Mouse (Mus musculus): ENCODE measurements around the gene Rab6a. TPM values are rescaled to one million over a fixed set of nuclear protein-coding genes. Genes with fewer than 3 reads are reported as not detected.

Gene Rab6a
- polyA plus RNA-seq, 1 experiment from 2014 or later = 207 TPM

GRCm38 (mm10) chr7:100642413-100642812 lies 35.2 kb downstream of the Rab6a start:
- no peak for ATAC-seq (replicated peaks)

GRCm38 (mm10) chr7:100645147-100645546 lies 37.9 kb downstream of the Rab6a start:
- no peaks in the 10 kb centered on the region for H3K27me3 ChIP-seq
- ATAC-seq (replicated peaks) = peak; percentile 43; the same call in 1 of the 2 replicates

More at GRCm38 (mm10) chr7:100642413-100642812, 35.2 kb downstream of the Rab6a start:
- 90% methylated on average over 4 of the region's 4 CpGs for WGBS
- H3K4me1 ChIP-seq = no peaks in the 10 kb centered on the region
- no peaks in the 10 kb centered on the region for H3K27me3 ChIP-seq
- no peak overlapping the region for H3K9ac ChIP-seq (replicated peaks)
- no peak overlapping the region for H3K27ac ChIP-seq (replicated peaks)
- H3K36me3 ChIP-seq = peaks cover 4% of the 10 kb centered on the region; the same call in 1 of the 2 replicates
- H3K4me3 ChIP-seq = no peak overlapping the region
- no peak overlapping the region for H3K4me2 ChIP-seq (replicated peaks)
- no peaks in the 10 kb centered on the region for H3K9me3 ChIP-seq

GRCm38 (mm10) chr7:100649095-100649494 lies 41.9 kb downstream of the Rab6a start:
- H3K4me2 ChIP-seq (replicated peaks) = no peak overlapping the region

More at GRCm38 (mm10) chr7:100645147-100645546, 37.9 kb downstream of the Rab6a start:
- Histone ChIP-seq H3K4me2 (replicated peaks) (no peak overlapping the region), H3K4me1 (no peaks in the 10 kb centered on the region), H3K9me3 (no peaks in the 10 kb centered on the region), H3K36me3 (no peaks in the 10 kb centered on the region), H3K9ac (replicated peaks) (no peak overlapping the region), H3K27ac (replicated peaks) (no peak overlapping the region), H3K4me3 (no peak overlapping the region)
- WGBS = 30% methylated on average over 3 of the region's 3 CpGs

GRCm38 (mm10) chr7:100649826-100650225 lies 42.6 kb downstream of the Rab6a start:
- ATAC-seq (replicated peaks) = no peak
- 82% methylated on average over 8 of the region's 8 CpGs for WGBS

More at GRCm38 (mm10) chr7:100649095-100649494, 41.9 kb downstream of the Rab6a start:
- 85% methylated on average over 4 of the region's 4 CpGs for WGBS
- Histone ChIP-seq H3K4me3 (no peak overlapping the region), H3K27me3 (no peaks in the 10 kb centered on the region), H3K4me1 (peaks cover 5% of the 10 kb centered on the region), H3K27ac (replicated peaks) (no peak overlapping the region), H3K9me3 (no peaks in the 10 kb centered on the region), H3K36me3 (no peaks in the 10 kb centered on the region), H3K9ac (replicated peaks) (no peak overlapping the region)
- ATAC-seq (replicated peaks) = no peak

GRCm38 (mm10) chr7:100650421-100650820 lies 43.2 kb downstream of the Rab6a start:
- Histone ChIP-seq H3K9me3 (no peaks in the 10 kb centered on the region), H3K36me3 (no peaks in the 10 kb centered on the region), H3K9ac (replicated peaks) (no peak overlapping the region), H3K4me3 (no peak overlapping the region), H3K4me1 (peaks cover 9% of the 10 kb centered on the region), H3K4me2 (replicated peaks) (no peak overlapping the region), H3K27ac (replicated peaks) (no peak overlapping the region), H3K27me3 (no peaks in the 10 kb centered on the region)
- ATAC-seq (replicated peaks) = no peak
- 78% methylated on average over 6 of the region's 6 CpGs for WGBS

More at GRCm38 (mm10) chr7:100649826-100650225, 42.6 kb downstream of the Rab6a start:
- H3K4me3 ChIP-seq = no peak overlapping the region
- no peaks in the 10 kb centered on the region for H3K9me3 ChIP-seq
- H3K27me3 ChIP-seq = no peaks in the 10 kb centered on the region
- peaks cover 9% of the 10 kb centered on the region for H3K4me1 ChIP-seq
- H3K36me3 ChIP-seq = no peaks in the 10 kb centered on the region
- H3K27ac ChIP-seq (replicated peaks) = no peak overlapping the region
- H3K9ac ChIP-seq (replicated peaks) = no peak overlapping the region
- no peak overlapping the region for H3K4me2 ChIP-seq (replicated peaks)

- Histone ChIP-seq H3K4me3 (no peak overlapping the region), H3K36me3 (no peaks in the 10 kb centered on the region), H3K27ac (replicated peaks) (no peak overlapping the region), H3K9me3 (no peaks in the 10 kb centered on the region), H3K9ac (replicated peaks) (no peak overlapping the region), H3K4me2 (replicated peaks) (no peak overlapping the region), H3K27me3 (no peaks in the 10 kb centered on the region), H3K4me1 (peaks cover 9% of the 10 kb centered on the region)
- no peak for ATAC-seq (replicated peaks)
- WGBS = 73% methylated on average over 4 of the region's 4 CpGs
Measured at GRCm38 (mm10) chr7:100651011-100651410, 43.8 kb downstream of the Rab6a start.

- H3K9ac ChIP-seq (replicated peaks) = no peak overlapping the region
- H3K27ac ChIP-seq (replicated peaks) = no peak overlapping the region
- no peak overlapping the region for H3K4me2 ChIP-seq (replicated peaks)
- H3K4me1 ChIP-seq = peaks cover 12% of the 10 kb centered on the region
- H3K36me3 ChIP-seq = no peaks in the 10 kb centered on the region
- H3K27me3 ChIP-seq = no peaks in the 10 kb centered on the region
- H3K4me3 ChIP-seq = no peak overlapping the region
- 51% methylated on average over 9 of the region's 9 CpGs for WGBS
- ATAC-seq (replicated peaks) = peak; percentile 65
- no peaks in the 10 kb centered on the region for H3K9me3 ChIP-seq
Measured at GRCm38 (mm10) chr7:100653480-100654266, 46.5 kb downstream of the Rab6a start.

GRCm38 (mm10) chr7:100654441-100654840 lies 47.2 kb downstream of the Rab6a start:
- Histone ChIP-seq H3K4me2 (replicated peaks) (no peak overlapping the region), H3K27me3 (no peaks in the 10 kb centered on the region), H3K4me1 (peaks cover 12% of the 10 kb centered on the region), H3K9ac (replicated peaks) (no peak overlapping the region), H3K4me3 (no peak overlapping the region), H3K9me3 (no peaks in the 10 kb centered on the region), H3K27ac (replicated peaks) (no peak overlapping the region), H3K36me3 (no peaks in the 10 kb centered on the region)
- no peak for ATAC-seq (replicated peaks)
- 86% methylated on average over 8 of the region's 8 CpGs for WGBS

GRCm38 (mm10) chr7:100656739-100657138 lies 49.5 kb downstream of the Rab6a start:
- no peak for ATAC-seq (replicated peaks)
- Histone ChIP-seq H3K9ac (replicated peaks) (no peak overlapping the region), H3K4me3 (no peak overlapping the region), H3K27me3 (no peaks in the 10 kb centered on the region), H3K36me3 (no peaks in the 10 kb centered on the region), H3K27ac (replicated peaks) (no peak overlapping the region), H3K4me1 (peaks cover 12% of the 10 kb centered on the region), H3K9me3 (no peaks in the 10 kb centered on the region), H3K4me2 (replicated peaks) (no peak overlapping the region)
- 51% methylated on average over 5 of the region's 5 CpGs for WGBS

GRCm38 (mm10) chr7:100658093-100658578 lies 50.9 kb downstream of the Rab6a start:
- 0 out of 2 replicates have a peak, but pooled peaks have one; percentile 24 for ATAC-seq (replicated peaks)
- Histone ChIP-seq H3K9ac (replicated peaks) (no peak overlapping the region), H3K4me2 (replicated peaks) (peak overlapping the region; percentile 11; the same call in 1 of the 2 replicates), H3K9me3 (no peaks in the 10 kb centered on the region), H3K4me3 (no peak overlapping the region), H3K4me1 (peaks cover 14% of the 10 kb centered on the region), H3K27me3 (no peaks in the 10 kb centered on the region), H3K27ac (replicated peaks) (no peak overlapping the region), H3K36me3 (no peaks in the 10 kb centered on the region)
- WGBS = 35% methylated on average over 18 of the region's 18 CpGs

GRCm38 (mm10) chr7:100661264-100661663 lies 54.1 kb downstream of the Rab6a start:
- Histone ChIP-seq H3K9me3 (no peaks in the 10 kb centered on the region), H3K27me3 (no peaks in the 10 kb centered on the region), H3K9ac (replicated peaks) (no peak overlapping the region), H3K4me2 (replicated peaks) (no peak overlapping the region), H3K36me3 (no peaks in the 10 kb centered on the region), H3K27ac (replicated peaks) (no peak overlapping the region), H3K4me1 (peaks cover 14% of the 10 kb centered on the region), H3K4me3 (no peak overlapping the region)
- WGBS = 88% methylated on average over 7 of the region's 7 CpGs
- no peak for ATAC-seq (replicated peaks)

GRCm38 (mm10) chr7:100662231-100662630 lies 55.0 kb downstream of the Rab6a start, which contains the start of gene Plekhb1:
Plekhb1 (minus strand) TSS chr7:100662414.
- H3K4me1 ChIP-seq = peaks cover 14% of the 10 kb centered on the region
- H3K36me3 ChIP-seq = no peaks in the 10 kb centered on the region
- no peaks in the 10 kb centered on the region for H3K9me3 ChIP-seq
- ATAC-seq (replicated peaks) = no peak
- peak within 1 kb of the TSS; percentile 33 for H3K4me2 ChIP-seq (replicated peaks)
- no peaks in the 10 kb centered on the region for H3K27me3 ChIP-seq
- no peak within 1 kb of the TSS for H3K27ac ChIP-seq (replicated peaks)
- no peak within 1 kb of the TSS for H3K9ac ChIP-seq (replicated peaks)
- no peak within 1 kb of the TSS for H3K4me3 ChIP-seq
- WGBS = 63% methylated on average over 8 of the region's 8 CpGs
